ENCODE assay signal across 16 mouse cellular contexts in genomic region chrX:143542756-143543155, GRCm38 (mm10). TPM values are rescaled to one million over a fixed set of nuclear protein-coding genes. Genes with fewer than 3 reads are reported as not detected.
A peak's percentile ranks its signal among the peaks of the same experiment; 100 is the strongest.
DNase-seq lines count a peak whose midpoint lies in the region; ATAC-seq and TF ChIP-seq lines count a peak whose summit lies in the region.
"Had no signal": no experiment of that assay in that cellular context is flagged by ENCODE, and none has a peak within 500 bp of the region (broad histone marks: within the 10 kb centered on the region; RNA-seq: fewer than 3 reads in every experiment).

No protein-coding gene starts in this region.

- no peak overlapping the region for H3K4me3 ChIP-seq in midbrain, embryonic 10.5 days
- H3K4me3 ChIP-seq in midbrain, postnatal 0 days (ENCODE audit: low read depth, low read length), result no peak overlapping the region
- H3K4me3 ChIP-seq in hindbrain, embryonic 14.5 days (replicated peaks; ENCODE audit: low read length), result no peak overlapping the region
- no peak overlapping the region for H3K4me3 ChIP-seq in neural tube, embryonic 13.5 days
- H3K4me3 ChIP-seq: embryonic facial prominence, embryonic 15.5 days; limb, embryonic 15.5 days had no signal

- no peak for ATAC-seq in midbrain, postnatal 0 days (ENCODE audit: low FRiP score)
- peak; percentile 17; the same call in 1 of the 2 replicates for ATAC-seq in hindbrain, embryonic 14.5 days (ENCODE audit: low FRiP score)
- no peak for ATAC-seq in neural tube, embryonic 13.5 days (ENCODE audit: low read depth)

- 52% methylated on average over 2 of the region's 2 CpGs for WGBS in midbrain, embryonic 10.5 days
- WGBS in midbrain, postnatal 0 days, result 24% methylated on average over 2 of the region's 2 CpGs
- 40% methylated on average over 2 of the region's 2 CpGs for WGBS in hindbrain, embryonic 14.5 days
- 34% methylated on average over 2 of the region's 2 CpGs for WGBS in neural tube, embryonic 13.5 days

- TF ChIP-seq CTCF in midbrain, postnatal 0 days (IDR thresholded peaks at IDR 0.05), result no peak

- peaks cover 21% of the 10 kb centered on the region for H3K4me1 ChIP-seq in midbrain, embryonic 10.5 days
- no peaks in the 10 kb centered on the region for H3K4me1 ChIP-seq in midbrain, postnatal 0 days (ENCODE audit: insufficient read depth, low read length)
- 0 out of 2 replicates have a peak, but pooled peaks cover 3% of the 10 kb centered on the region for H3K4me1 ChIP-seq in hindbrain, embryonic 14.5 days (replicated peaks; ENCODE audit: control insufficient read depth, insufficient read depth, low read length)
- 0 out of 2 replicates have a peak, but pooled peaks cover 4% of the 10 kb centered on the region for H3K4me1 ChIP-seq in neural tube, embryonic 13.5 days (replicated peaks)
- H3K4me1 ChIP-seq: embryonic facial prominence, embryonic 15.5 days; limb, embryonic 15.5 days had no signal

- H3K27ac ChIP-seq in midbrain, embryonic 10.5 days (replicated peaks), result peak overlapping the region; percentile 81
- H3K27ac ChIP-seq in midbrain, postnatal 0 days (ENCODE audit: low read depth, low read length), result no peak overlapping the region
- H3K27ac ChIP-seq in hindbrain, embryonic 14.5 days, result peak overlapping the region; percentile 51
- H3K27ac ChIP-seq in neural tube, embryonic 13.5 days (replicated peaks), result peak overlapping the region; percentile 56; the same call in 1 of the 2 replicates
- H3K27ac ChIP-seq: embryonic facial prominence, embryonic 15.5 days; kidney, postnatal 0 days; limb, embryonic 15.5 days had no signal

- DNase-seq in embryo, embryonic 10.5 days (ENCODE audit: low spot score), result peak; percentile 1
- DNase-seq in embryo, embryonic 9.5 days (ENCODE audit: extremely low spot score), result no peak
- DNase-seq in midbrain, embryonic 10.5 days (ENCODE audit: low spot score), result no peak
- no peak for DNase-seq in midbrain, postnatal 0 days (ENCODE audit: low spot score)
- DNase-seq in hindbrain, embryonic 14.5 days (ENCODE audit: low spot score), result no peak
- DNase-seq in ovary, postnatal 10 days (ENCODE audit: low spot score), result no peak
- no peak for DNase-seq in spleen, postnatal 4 days (ENCODE audit: low spot score in 2 of 2)
- DNase-seq: gastrocnemius, postnatal 36 days; kidney, adult 18-20 months; lung, postnatal 10 days; right cerebral cortex, postnatal 4 days had no signal

- peaks cover 73% of the 10 kb centered on the region for H3K27me3 ChIP-seq in midbrain, embryonic 10.5 days (ENCODE audit: low read depth, poor library complexity, severe bottlenecking)
- peaks cover 3% of the 10 kb centered on the region; the same call in 1 of the 2 replicates for H3K27me3 ChIP-seq in midbrain, postnatal 0 days (ENCODE audit: insufficient read depth, low read length)
- peaks cover 4% of the 10 kb centered on the region; the same call in 1 of the 2 replicates for H3K27me3 ChIP-seq in hindbrain, embryonic 14.5 days (ENCODE audit: control insufficient read depth, insufficient read depth, low read length)
- peaks cover 12% of the 10 kb centered on the region for H3K27me3 ChIP-seq in neural tube, embryonic 13.5 days
- H3K27me3 ChIP-seq: embryonic facial prominence, embryonic 15.5 days had no signal

- no peak overlapping the region for H3K4me2 ChIP-seq in midbrain, postnatal 0 days (ENCODE audit: low read depth, low read length, poor library complexity, severe bottlenecking)
- H3K4me2 ChIP-seq in hindbrain, embryonic 14.5 days (replicated peaks), result no peak overlapping the region
- no peak overlapping the region for H3K4me2 ChIP-seq in neural tube, embryonic 13.5 days
- H3K4me2 ChIP-seq: embryonic facial prominence, embryonic 15.5 days; limb, embryonic 15.5 days had no signal

- no peak overlapping the region for H3K9ac ChIP-seq in midbrain, postnatal 0 days (replicated peaks; ENCODE audit: low read length, poor library complexity, severe bottlenecking)
- no peak overlapping the region for H3K9ac ChIP-seq in hindbrain, embryonic 14.5 days
- H3K9ac ChIP-seq in neural tube, embryonic 13.5 days, result no peak overlapping the region
- H3K9ac ChIP-seq: embryonic facial prominence, embryonic 15.5 days; limb, embryonic 15.5 days had no signal

- H3K9me3 ChIP-seq in midbrain, embryonic 10.5 days (replicated peaks), result no peaks in the 10 kb centered on the region
- H3K9me3 ChIP-seq in midbrain, postnatal 0 days (ENCODE audit: low read length), result no peaks in the 10 kb centered on the region
- H3K9me3 ChIP-seq in hindbrain, embryonic 14.5 days (ENCODE audit: control insufficient read depth, low read length), result no peaks in the 10 kb centered on the region
- H3K9me3 ChIP-seq in neural tube, embryonic 13.5 days, result no peaks in the 10 kb centered on the region
- H3K9me3 ChIP-seq: embryonic facial prominence, embryonic 15.5 days; limb, embryonic 15.5 days had no signal

- H3K36me3 ChIP-seq in midbrain, embryonic 10.5 days, result no peaks in the 10 kb centered on the region
- H3K36me3 ChIP-seq in midbrain, postnatal 0 days (ENCODE audit: insufficient read depth, low read length), result no peaks in the 10 kb centered on the region
- no peaks in the 10 kb centered on the region for H3K36me3 ChIP-seq in hindbrain, embryonic 14.5 days (replicated peaks; ENCODE audit: control insufficient read depth, insufficient read depth)
- no peaks in the 10 kb centered on the region for H3K36me3 ChIP-seq in neural tube, embryonic 13.5 days
- H3K36me3 ChIP-seq: embryonic facial prominence, embryonic 15.5 days; limb, embryonic 15.5 days had no signal

RNA-seq across cellular contexts. Expression of gene Pak3, which starts 24.4 kb away (rescaled TPM):
- 41.7 and 76.9 TPM in 2 replicates for polyA plus RNA-seq in midbrain, embryonic 10.5 days (2016; fragmentation: Nextera tagmentation; extraction: Ambion mirVana)
- 348 and 365 TPM in 2 replicates for total RNA-seq in midbrain, postnatal 0 days (2014; rRNA removed)
- polyA plus RNA-seq in midbrain, postnatal 0 days (2015; fragmentation: Nextera tagmentation; extraction: Ambion mirVana), result 284 and 286 TPM in 2 replicates
- 253 and 301 TPM in 2 replicates for polyA plus RNA-seq in hindbrain, embryonic 14.5 days (2014; fragmentation: Nextera tagmentation; extraction: Ambion mirVana)
- 122 and 132 TPM in 2 replicates for polyA plus RNA-seq in neural tube, embryonic 13.5 days (2015; fragmentation: Nextera tagmentation; extraction: Ambion mirVana)
- total RNA-seq: megakaryocyte progenitor cell, adult 5-6 weeks had no signal
